Mouse (Mus musculus): ENCODE results near the gene Ago4. TPM values are rescaled to one million over a fixed set of nuclear protein-coding genes. Genes with fewer than 3 reads are reported as not detected.

Gene Ago4
- polyA plus RNA-seq, 1 experiment from 2014 or later, result 12.4 TPM

DNA sequence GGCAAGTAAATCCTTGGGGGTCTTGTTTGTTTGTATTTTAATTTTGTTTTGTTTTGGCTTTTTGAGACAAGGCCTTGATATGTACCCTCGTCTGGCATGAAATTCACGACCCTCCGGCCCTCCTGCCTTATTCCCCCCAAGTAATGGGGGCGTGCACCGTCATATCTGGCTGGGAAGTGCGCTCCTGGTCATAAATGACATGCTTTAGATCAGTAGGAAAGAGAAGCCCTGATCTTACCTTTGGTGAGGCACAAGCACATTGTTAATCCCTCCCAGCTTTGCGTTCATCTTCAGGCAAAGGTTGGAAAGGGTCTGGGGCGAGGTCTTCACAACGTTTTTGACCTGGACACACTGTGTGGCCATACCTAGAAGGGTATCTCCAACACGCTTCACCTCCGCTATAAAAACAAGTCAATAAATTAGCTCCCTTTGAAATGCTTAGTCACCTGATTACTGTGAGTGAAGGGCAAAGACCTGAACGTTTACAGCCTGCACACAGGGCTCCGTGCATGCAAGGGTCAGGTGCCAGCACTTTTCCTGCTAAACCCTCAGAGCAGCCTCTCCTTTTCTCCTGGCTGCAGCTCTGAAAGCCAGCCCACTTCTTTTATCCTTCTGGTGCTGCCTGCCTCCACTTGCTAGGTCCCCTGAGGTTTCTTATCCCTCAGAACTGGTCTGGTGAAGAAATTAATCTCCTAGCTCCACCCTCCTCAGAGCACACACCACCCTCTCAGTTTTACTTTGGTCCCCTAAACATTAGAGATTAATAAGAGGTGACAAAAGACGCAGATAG is 25.0 kb downstream of the Ago4 start:
- H3K4me1 ChIP-seq (ENCODE audit: control insufficient read depth, insufficient read depth, low read length), result no peaks in the 10 kb centered on the region
- no peak for ATAC-seq (ENCODE audit: low FRiP score, low TSS enrichment)
- 79% methylated on average over 14 of the region's 14 CpGs for WGBS

DNA sequence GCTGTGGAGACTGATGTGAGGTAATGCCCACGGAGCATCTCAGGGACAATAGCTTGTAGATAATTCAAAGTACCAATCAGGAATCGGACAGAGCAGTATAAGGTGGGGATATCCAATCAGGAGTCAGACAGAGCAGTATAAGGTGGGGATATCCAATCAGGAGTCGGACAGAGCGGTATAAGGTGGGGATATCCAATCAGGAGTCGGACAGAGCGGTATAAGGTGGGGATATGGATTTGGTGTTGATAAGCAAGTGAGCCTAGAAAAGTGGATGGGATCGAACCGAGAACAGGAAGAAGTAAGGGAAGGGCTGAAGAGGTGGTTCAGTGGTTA is 30.3 kb downstream of the Ago4 start:
- H3K4me3 ChIP-seq (replicated peaks; ENCODE audit: low read depth, low read length), result no peak overlapping the region
- H3K36me3 ChIP-seq (ENCODE audit: control insufficient read depth, insufficient read depth, low read length), result peaks cover 53% of the 10 kb centered on the region
- no peak for DNase-seq
- H3K27me3 ChIP-seq (ENCODE audit: control insufficient read depth, insufficient read depth, low read length), result no peaks in the 10 kb centered on the region
- no peaks in the 10 kb centered on the region for H3K4me1 ChIP-seq (ENCODE audit: control insufficient read depth, insufficient read depth, low read length)
- no peak overlapping the region for H3K27ac ChIP-seq (replicated peaks; ENCODE audit: low read depth, low read length)
- H3K9ac ChIP-seq (replicated peaks; ENCODE audit: low read length), result no peak overlapping the region
- H3K4me2 ChIP-seq (ENCODE audit: low read length), result no peak overlapping the region
- 61% methylated on average over 8 of the region's 8 CpGs for WGBS
- no peak for ATAC-seq (ENCODE audit: low FRiP score, low TSS enrichment)
- no peaks in the 10 kb centered on the region for H3K9me3 ChIP-seq (ENCODE audit: control insufficient read depth, low read length)

More for the DNA sequence above, 25.0 kb downstream of the Ago4 start:
- Histone ChIP-seq H3K27ac (replicated peaks; ENCODE audit: low read depth, low read length) (no peak overlapping the region), H3K36me3 (ENCODE audit: control insufficient read depth, insufficient read depth, low read length) (peaks cover 86% of the 10 kb centered on the region), H3K4me3 (replicated peaks; ENCODE audit: low read depth, low read length) (no peak overlapping the region), H3K9ac (replicated peaks; ENCODE audit: low read length) (no peak overlapping the region), H3K4me2 (ENCODE audit: low read length) (no peak overlapping the region), H3K9me3 (ENCODE audit: control insufficient read depth, low read length) (no peaks in the 10 kb centered on the region), H3K27me3 (ENCODE audit: control insufficient read depth, insufficient read depth, low read length) (no peaks in the 10 kb centered on the region)
- DNase-seq, result no peak

DNA sequence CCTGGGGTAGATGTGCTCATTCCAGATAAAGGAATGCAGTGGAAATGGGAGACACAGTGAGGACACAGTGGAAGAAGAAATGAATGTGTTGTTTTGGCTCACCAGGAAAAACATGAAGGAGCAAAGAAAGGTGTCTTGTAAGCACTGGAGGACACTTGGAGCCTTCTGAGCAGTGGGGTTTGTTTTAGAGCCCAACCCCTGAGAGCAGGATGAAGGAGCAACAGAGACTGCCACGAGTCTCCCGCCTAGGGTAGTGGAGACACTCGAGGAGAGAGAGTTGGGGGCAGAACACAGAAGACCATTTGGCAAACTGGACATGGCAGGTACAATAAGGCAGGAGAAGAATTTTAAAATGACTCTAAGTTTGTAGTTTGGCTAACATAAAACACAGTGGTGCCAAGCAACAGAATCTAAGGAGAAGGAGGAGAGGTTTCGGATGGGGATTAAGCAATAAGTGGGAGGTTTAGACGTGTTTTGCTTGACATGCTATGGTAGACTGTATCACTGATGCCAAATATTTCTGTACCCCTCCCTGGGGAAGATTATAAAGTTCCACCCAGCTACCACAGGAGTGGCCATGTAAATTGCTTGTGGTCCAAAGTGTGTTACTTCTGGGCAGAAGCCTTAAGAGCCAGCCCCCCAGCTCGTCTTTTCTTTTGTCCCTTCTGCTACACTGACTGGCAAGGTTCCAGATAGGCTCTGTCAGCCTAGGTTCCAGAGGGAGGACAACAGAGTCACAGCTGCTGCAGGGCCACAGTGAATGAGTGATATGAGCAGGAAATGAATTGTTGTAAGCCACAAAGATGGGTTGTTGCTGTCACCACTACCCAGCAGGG is 30.9 kb downstream of the Ago4 start:
- no peak for ATAC-seq (ENCODE audit: low FRiP score, low TSS enrichment)
- Histone ChIP-seq H3K4me3 (replicated peaks; ENCODE audit: low read depth, low read length) (no peak overlapping the region), H3K4me2 (ENCODE audit: low read length) (no peak overlapping the region), H3K27me3 (ENCODE audit: control insufficient read depth, insufficient read depth, low read length) (no peaks in the 10 kb centered on the region), H3K9me3 (ENCODE audit: control insufficient read depth, low read length) (no peaks in the 10 kb centered on the region), H3K36me3 (ENCODE audit: control insufficient read depth, insufficient read depth, low read length) (peaks cover 54% of the 10 kb centered on the region), H3K4me1 (ENCODE audit: control insufficient read depth, insufficient read depth, low read length) (no peaks in the 10 kb centered on the region), H3K27ac (replicated peaks; ENCODE audit: low read depth, low read length) (no peak overlapping the region), H3K9ac (replicated peaks; ENCODE audit: low read length) (no peak overlapping the region)
- 66% methylated on average over 6 of the region's 6 CpGs for WGBS
- DNase-seq, result peak; percentile 24

DNA sequence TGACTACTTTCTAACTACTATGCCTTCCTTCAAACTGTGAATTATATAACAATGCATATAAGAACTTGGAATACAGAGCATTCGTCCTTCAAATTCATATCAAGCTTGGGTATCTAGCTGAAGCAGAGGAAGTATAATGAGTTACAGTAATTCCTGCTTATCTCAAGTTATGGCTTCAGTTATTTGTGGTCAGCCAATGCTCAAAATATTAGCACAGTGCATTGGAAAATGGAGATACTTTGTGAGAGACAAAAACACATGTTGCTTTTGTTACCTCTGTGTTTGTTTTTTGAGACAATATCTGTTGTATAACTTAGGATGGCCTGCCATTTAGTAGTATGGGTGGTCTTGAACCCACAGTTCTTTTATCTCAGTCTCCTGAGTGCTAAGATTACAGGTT is 34.7 kb downstream of the Ago4 start:
- no peak overlapping the region for H3K4me2 ChIP-seq (ENCODE audit: low read length)
- no peak overlapping the region for H3K4me3 ChIP-seq (replicated peaks; ENCODE audit: low read depth, low read length)
- H3K4me1 ChIP-seq (ENCODE audit: control insufficient read depth, insufficient read depth, low read length), result no peaks in the 10 kb centered on the region
- DNase-seq (no peak), ATAC-seq (ENCODE audit: low FRiP score, low TSS enrichment) (no peak)
- no peaks in the 10 kb centered on the region for H3K9me3 ChIP-seq (ENCODE audit: control insufficient read depth, low read length)
- no peaks in the 10 kb centered on the region for H3K27me3 ChIP-seq (ENCODE audit: control insufficient read depth, insufficient read depth, low read length)
- no peak overlapping the region for H3K27ac ChIP-seq (replicated peaks; ENCODE audit: low read depth, low read length)
- no peak overlapping the region for H3K9ac ChIP-seq (replicated peaks; ENCODE audit: low read length)
- 94% methylated on average over 1 of the region's 1 CpGs for WGBS
- peaks cover 44% of the 10 kb centered on the region for H3K36me3 ChIP-seq (ENCODE audit: control insufficient read depth, insufficient read depth, low read length)

DNA sequence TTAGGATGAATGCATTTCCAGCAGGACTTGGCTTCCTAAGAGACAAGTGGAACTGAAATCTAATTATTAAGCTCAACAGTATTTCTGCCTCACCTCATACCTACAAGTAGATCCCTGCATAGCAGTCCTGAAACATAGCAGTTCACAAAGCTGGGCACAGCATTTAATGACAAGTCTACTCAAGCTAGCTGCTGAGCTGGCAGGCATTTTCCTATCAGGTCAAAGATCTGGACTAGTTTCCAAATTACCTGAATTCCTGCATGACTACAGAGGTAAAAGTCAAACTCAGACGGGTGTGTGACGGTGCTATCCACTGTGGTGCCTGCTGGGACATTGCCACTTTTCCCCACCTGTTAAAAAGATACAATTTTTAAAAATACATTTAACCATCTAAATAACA is 36.3 kb downstream of the Ago4 start:
- Histone ChIP-seq H3K36me3 (ENCODE audit: control insufficient read depth, insufficient read depth, low read length) (peaks cover 52% of the 10 kb centered on the region), H3K4me1 (ENCODE audit: control insufficient read depth, insufficient read depth, low read length) (no peaks in the 10 kb centered on the region), H3K27me3 (ENCODE audit: control insufficient read depth, insufficient read depth, low read length) (no peaks in the 10 kb centered on the region), H3K9me3 (ENCODE audit: control insufficient read depth, low read length) (no peaks in the 10 kb centered on the region), H3K4me2 (ENCODE audit: low read length) (no peak overlapping the region), H3K9ac (replicated peaks; ENCODE audit: low read length) (no peak overlapping the region), H3K4me3 (replicated peaks; ENCODE audit: low read depth, low read length) (no peak overlapping the region), H3K27ac (replicated peaks; ENCODE audit: low read depth, low read length) (no peak overlapping the region)
- no peak for ATAC-seq (ENCODE audit: low FRiP score, low TSS enrichment)
- 89% methylated on average over 2 of the region's 2 CpGs for WGBS
- DNase-seq, result no peak

DNA sequence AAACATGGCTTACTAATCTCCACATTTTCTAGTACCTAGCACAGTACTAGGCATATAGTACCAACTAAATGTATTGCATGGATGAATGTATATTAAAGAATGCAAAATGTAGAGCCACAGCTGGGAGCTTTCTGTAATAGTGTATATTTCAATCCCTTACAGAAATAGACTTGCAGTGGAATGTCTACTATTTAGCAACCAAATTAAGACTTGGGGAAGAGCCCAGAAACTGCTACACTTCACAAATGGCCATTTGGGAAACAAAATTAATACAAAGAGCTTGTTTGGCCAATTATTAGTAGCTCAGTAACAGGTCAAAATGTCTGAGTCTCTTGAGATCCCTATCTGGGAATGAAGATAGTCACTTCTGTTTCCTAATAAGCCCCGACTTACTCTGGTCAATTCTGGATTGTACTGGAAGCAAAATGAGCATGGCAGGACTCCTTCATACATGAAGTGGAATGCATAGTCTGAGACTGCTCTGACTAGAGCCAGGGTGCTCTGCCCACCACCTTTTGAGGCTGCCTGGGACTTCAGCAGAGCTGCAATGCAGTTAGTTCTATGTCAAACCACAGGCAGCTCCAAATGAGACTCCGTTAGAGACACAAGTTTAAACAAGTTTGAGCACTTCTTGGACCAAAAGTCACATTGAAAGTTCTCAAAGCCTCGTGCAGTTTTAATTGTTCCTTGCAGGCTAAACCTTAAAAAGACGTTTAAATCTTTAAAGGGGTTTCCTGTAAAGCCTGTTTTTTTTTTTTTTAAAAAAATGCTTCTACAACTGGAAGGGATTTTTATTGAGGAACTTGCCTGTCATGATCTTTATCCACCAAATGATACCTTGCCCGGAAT is 37.1 kb downstream of the Ago4 start:
- no peak for DNase-seq
- ATAC-seq (ENCODE audit: low FRiP score, low TSS enrichment), result no peak
- Histone ChIP-seq H3K4me1 (ENCODE audit: control insufficient read depth, insufficient read depth, low read length) (no peaks in the 10 kb centered on the region), H3K27ac (replicated peaks; ENCODE audit: low read depth, low read length) (no peak overlapping the region), H3K4me3 (replicated peaks; ENCODE audit: low read depth, low read length) (no peak overlapping the region), H3K9ac (replicated peaks; ENCODE audit: low read length) (no peak overlapping the region), H3K36me3 (ENCODE audit: control insufficient read depth, insufficient read depth, low read length) (peaks cover 60% of the 10 kb centered on the region), H3K4me2 (ENCODE audit: low read length) (no peak overlapping the region), H3K27me3 (ENCODE audit: control insufficient read depth, insufficient read depth, low read length) (no peaks in the 10 kb centered on the region), H3K9me3 (ENCODE audit: control insufficient read depth, low read length) (no peaks in the 10 kb centered on the region)
- 88% methylated on average over 5 of the region's 5 CpGs for WGBS

DNA sequence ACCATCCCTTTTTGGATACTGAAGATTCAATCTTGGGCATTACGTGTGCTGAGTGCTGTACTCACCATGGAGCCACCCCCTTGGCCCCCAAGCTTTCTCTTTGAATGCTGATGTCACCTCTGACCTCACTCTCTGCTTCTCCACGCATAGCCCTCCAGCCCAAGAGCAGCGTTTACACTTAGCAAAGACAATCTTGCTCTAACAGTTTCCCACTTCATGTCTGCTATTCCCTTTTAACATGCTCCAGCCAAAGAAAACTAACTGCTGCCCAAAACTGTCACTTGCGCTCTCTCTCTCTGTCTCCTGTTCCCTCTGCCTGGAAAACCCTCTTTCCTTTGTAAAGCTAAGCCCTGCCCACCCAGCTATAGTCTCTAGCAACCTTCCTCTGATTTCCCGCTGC is 37.8 kb downstream of the Ago4 start:
- Histone ChIP-seq H3K36me3 (ENCODE audit: control insufficient read depth, insufficient read depth, low read length) (peaks cover 67% of the 10 kb centered on the region), H3K9me3 (ENCODE audit: control insufficient read depth, low read length) (no peaks in the 10 kb centered on the region), H3K4me2 (ENCODE audit: low read length) (no peak overlapping the region), H3K27ac (replicated peaks; ENCODE audit: low read depth, low read length) (no peak overlapping the region), H3K27me3 (ENCODE audit: control insufficient read depth, insufficient read depth, low read length) (no peaks in the 10 kb centered on the region), H3K4me1 (ENCODE audit: control insufficient read depth, insufficient read depth, low read length) (no peaks in the 10 kb centered on the region), H3K9ac (replicated peaks; ENCODE audit: low read length) (no peak overlapping the region), H3K4me3 (replicated peaks; ENCODE audit: low read depth, low read length) (no peak overlapping the region)
- WGBS, result 62% methylated on average over 5 of the region's 5 CpGs
- no peak for ATAC-seq (ENCODE audit: low FRiP score, low TSS enrichment)
- DNase-seq, result no peak

DNA sequence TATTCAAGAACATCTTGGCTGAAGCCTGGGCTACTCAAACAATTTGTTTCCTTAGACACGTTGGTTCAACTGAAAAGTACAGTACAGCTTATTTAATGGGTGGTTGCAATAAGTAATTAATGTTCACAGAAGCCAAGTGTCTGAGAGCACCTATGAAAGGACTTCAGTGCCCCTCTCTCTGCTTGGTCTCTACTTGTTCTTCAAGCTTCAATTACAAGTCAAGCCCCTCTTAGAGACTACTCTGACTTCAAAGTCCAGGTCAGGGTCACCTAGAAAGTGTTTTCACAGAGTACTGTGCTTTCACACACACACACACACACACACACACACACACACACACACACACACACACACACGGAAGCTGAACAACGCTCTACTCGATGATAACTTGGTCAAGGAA is 39.9 kb downstream of the Ago4 start:
- Histone ChIP-seq H3K4me2 (ENCODE audit: low read length) (no peak overlapping the region), H3K36me3 (ENCODE audit: control insufficient read depth, insufficient read depth, low read length) (peaks cover 76% of the 10 kb centered on the region), H3K4me3 (replicated peaks; ENCODE audit: low read depth, low read length) (no peak overlapping the region), H3K27ac (replicated peaks; ENCODE audit: low read depth, low read length) (no peak overlapping the region), H3K27me3 (ENCODE audit: control insufficient read depth, insufficient read depth, low read length) (no peaks in the 10 kb centered on the region), H3K4me1 (ENCODE audit: control insufficient read depth, insufficient read depth, low read length) (no peaks in the 10 kb centered on the region), H3K9ac (replicated peaks; ENCODE audit: low read length) (no peak overlapping the region), H3K9me3 (ENCODE audit: control insufficient read depth, low read length) (no peaks in the 10 kb centered on the region)
- 87% methylated on average over 4 of the region's 4 CpGs for WGBS
- ATAC-seq (ENCODE audit: low FRiP score, low TSS enrichment), result no peak
- no peak for DNase-seq
